Mouse (Mus musculus): ENCODE measurements at regions not wholly inside any gene's neighbourhood (a gene's known extent, or its start where the extent isn't known, plus 50 kb on each side); places are given as distances from the start of the nearest gene placed in this dataset.

DNA sequence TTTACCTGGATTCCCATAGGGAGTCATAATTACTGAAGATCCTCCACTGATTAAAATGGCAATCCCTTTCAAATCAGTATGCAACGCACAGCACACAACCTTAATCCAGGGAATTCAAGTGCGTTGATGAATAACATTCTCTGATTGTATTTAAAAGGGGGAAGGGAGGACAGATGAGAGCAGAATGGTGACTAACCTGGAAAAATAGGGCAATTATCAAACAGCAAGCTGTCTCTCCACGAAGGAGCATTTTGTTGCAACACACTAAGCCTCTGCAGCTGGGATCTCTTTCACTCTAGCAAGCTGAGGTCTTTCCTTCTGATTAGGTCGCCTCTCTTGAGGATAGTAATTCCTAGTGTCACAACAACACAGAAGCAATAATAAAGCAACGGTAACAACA lies 501.5 kb downstream of the Tusc1 start:
- DNase-seq (ENCODE audit: low read depth, low spot score): peak; percentile 5

DNA sequence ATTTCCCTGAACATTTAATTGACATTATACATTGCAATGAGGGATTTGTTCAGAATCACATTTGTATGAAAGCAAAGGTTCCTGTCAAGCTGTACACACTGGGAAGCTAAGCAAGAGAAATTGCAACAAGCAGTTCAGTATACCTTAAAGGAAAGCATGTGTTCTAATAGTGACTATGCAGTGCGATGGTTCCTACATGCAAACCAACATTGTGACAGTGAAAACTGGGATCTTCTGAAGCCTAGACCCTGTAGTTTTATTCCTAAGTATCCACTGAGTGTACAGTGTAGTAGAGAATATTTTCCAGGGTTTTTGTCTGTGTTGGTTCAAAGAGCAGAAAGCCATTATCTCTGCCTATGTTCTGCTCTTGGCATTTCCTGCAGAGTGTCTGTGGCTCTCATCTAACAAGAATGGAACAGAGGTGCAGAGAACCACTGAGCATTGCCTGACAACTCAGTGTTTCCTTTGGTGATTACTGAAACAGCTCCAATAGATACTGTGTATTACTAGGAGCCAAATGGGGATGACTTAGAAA lies 504.1 kb downstream of the Tusc1 start:
- DNase-seq (ENCODE audit: low read depth, low spot score): peak; percentile 2

DNA sequence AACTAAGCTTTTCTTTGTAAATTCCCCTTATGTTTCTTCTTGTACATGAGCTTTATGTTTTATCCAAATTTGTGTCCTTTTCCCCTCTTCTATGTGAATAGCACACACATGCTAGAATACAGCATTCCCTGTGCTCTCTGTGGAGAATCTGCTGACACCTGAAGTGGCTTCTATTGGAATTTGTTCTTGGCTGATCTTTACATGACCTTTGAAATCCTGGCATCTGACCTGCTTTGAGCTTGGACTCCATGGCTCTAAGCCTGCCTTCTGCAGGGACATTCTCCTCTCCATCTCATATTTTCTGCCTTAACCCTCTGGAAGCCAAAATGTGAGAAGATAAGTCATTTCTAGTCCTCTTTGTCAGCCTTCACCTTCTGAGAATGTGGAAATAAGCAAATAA lies 507.5 kb downstream of the Tusc1 start:
- no peak for DNase-seq (ENCODE audit: low read depth, low spot score)

DNA sequence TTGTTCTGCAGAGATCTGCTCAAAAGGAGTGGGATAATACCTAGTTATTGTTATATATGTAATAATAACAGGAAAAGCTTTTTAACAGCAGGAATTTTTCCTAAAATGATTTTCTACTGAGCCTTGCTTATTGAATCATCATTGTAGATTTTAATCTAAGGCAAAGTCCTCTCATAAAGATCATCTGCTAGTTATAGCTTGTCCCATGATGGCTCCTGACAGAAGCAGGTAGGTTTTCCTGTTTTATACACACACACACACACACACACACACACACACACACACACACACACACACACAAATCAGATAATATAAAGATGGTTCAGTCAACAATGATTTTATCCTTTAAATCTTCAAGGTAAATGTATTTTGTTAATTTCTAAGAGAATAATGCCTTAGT lies 507.9 kb downstream of the Tusc1 start:
- no peak for DNase-seq (ENCODE audit: low read depth, low spot score)

DNA sequence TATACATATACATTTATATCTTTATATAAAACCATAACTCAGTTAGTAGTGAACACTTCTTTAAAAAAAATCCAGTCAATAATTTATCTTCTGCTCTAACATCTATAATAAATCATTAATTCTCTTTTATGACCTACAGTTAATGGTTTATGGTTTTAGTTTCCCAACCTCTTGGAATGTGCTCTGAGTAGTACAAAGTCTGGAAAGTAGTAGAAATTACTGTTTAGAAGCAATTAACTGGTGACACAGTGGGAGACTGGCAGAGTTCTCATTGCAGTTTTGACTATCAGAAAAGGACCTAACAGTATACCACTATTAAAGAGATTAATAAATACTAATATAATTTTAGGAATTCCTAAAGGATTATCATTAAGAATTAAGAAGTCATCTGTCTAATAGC lies 508.3 kb downstream of the Tusc1 start:
- DNase-seq (ENCODE audit: low read depth, low spot score): no peak

DNA sequence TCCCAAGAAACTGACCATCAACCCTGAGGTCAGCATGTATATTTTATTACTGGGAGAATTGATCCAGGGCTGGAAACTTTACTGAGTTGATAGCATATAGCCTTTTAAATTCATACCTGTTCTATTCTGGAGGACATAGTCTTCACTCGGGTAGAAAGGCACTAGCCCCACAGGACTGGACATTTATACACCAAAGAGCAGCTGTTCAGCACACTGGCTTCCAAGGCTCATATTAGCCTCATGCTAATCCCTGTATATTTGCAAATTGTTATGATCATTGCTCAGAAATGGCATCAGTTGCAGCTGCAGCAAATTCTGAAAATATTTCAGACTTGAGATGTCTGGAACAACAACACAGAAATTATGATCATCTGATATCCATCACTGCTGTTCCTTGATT lies 547.2 kb downstream of the Tusc1 start:
- DNase-seq (ENCODE audit: low read depth, low spot score): peak; percentile 6

DNA sequence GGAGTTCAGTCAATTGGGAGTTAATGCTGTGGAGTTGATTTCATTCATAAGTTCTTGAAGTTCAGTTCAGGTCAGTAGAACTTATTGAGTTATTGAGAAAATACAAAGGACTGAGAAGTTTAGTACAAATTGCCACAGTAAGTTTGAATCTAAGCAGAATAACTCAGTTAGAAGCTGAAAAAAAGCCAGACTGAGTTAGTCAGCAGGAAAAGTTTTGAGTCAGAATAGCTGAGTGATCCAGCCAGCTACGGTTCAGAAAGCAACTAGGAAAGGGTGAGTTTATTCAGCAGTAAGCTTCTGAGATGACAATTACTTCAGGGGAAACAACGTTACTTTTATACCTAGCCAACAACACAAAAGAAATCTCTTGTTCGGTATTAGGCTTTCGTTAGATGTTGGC lies 557.2 kb downstream of the Tusc1 start:
- no peak for DNase-seq (ENCODE audit: low read depth, low spot score)

DNA sequence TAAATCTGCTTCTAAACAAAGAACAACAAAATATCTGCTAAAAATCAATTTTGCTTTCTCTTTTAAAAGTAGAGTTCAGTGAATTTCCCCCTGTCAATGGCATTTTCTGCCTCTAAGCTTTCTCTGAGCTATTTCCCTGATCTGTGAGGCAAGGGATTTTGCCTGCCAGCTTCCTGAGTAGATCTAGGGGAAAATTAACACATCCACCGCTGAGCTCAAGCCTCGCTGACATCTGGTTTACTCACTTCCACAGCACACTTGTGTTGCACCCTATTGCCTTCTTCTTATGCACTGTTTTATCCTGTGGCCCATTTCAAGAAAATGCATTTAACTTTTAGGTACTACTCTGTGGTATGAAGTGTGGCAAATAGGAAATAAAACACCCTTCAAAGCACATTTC lies 556.5 kb upstream of the Gm12666 start:
- peak; percentile 20 for DNase-seq (ENCODE audit: low read depth, low spot score)

DNA sequence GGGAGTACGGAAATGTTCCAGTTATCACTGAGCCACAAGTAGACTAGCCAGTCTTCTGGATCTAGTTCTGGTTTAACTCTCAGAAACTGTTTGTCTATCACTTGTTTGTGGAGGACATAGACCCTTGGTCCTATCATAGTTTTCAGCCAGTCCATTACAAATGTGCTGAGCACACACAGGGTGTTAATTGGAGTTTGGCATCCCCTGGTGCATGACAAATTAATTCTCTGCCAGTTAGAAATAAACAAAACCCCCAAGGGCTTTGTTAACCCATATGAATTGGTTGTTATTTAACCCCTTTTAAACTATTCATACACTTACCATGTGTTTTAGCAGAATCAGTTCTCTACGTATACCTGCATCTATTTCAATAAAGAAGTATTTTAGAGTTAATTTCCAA lies 554.7 kb upstream of the Gm12666 start:
- DNase-seq (ENCODE audit: low read depth, low spot score): no peak

DNA sequence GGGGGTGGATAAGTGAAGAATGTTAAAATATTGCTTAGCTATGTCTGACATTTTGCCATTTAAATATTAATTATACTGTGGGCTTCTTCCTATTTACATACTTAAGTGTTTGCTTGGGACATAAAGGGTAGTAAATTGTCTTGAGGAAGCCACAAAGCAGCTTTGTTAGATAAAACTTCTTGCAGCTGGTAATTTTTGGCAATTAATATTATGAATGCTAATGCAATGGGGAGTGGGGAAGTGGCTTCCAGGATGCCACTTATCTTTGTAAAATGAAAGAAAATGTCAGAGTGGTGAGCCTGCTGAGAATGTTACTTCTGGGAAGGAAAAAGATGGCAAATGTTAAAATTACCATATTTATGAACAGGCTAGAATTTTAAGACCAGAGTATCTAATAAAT lies 511.2 kb upstream of the Gm12666 start:
- DNase-seq (ENCODE audit: low read depth, low spot score): no peak

Data from brain, adult 2 months (tissue).